Mouse (Mus musculus) stomach, adult 2 months (tissue): ENCODE results near the gene Krt1. TPM values are rescaled to one million over a fixed set of nuclear protein-coding genes. Genes with fewer than 3 reads are reported as not detected.

Source experiments
- polyA plus RNA-seq: library from polyadenylated mRNA; depleted of rRNA; stranded (reverse); fragments of >200 nt; gene quantifications from 2 replicates; pipeline ENCODE4 v1.2.3, GENCODE M21; 2012; rRNA removed

Krt1 gene
- polyA plus RNA-seq = 315 and 333 TPM in 2 replicates

DNA sequence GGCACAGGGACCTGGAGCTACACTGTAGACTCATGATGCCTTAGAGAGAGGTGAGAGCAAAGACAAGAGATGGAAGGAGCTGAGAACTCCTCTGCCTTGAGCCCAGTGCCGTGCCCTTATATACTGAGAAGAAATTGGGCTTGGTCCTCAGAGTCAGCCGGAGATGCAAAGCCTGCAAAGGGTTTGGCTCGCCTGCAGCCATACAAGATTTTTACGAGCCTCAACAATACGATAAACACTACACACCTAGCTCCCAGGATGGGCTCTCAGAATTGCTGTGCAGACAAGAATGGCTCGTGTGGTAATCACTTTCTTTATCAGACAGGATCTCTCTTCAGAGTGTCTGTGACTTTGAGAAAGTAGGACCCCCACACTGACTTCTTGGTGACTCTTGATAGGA is at the start of gene Krt1:
Gene Krt1, minus strand, starts transcription at position 101 of the 400 bp plus-strand sequence.

DNA sequence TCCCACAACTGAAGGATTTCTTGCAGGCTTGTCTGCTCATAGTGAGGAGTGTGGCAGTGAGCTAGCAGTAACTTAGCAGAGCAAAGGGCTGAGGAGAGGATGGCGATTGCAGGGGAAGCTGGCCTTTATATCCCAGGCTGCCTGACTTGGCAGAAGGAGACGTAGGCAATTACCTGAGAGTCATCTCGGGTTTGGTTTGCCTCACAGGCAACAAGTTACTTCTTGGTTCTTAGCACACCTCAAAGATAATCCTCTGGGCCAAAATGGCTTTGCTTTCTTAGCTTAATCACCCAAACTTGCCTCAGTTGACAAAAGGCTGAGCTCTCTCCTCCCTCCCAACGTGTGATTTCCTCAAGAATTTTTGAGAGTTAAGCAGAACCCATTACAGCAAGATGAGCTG is 42.2 kb upstream of the Krt1 start, which contains the start of gene Krt76:
Gene Krt76, minus strand, starts transcription at position 101 of the 400 bp plus-strand sequence.

DNA sequence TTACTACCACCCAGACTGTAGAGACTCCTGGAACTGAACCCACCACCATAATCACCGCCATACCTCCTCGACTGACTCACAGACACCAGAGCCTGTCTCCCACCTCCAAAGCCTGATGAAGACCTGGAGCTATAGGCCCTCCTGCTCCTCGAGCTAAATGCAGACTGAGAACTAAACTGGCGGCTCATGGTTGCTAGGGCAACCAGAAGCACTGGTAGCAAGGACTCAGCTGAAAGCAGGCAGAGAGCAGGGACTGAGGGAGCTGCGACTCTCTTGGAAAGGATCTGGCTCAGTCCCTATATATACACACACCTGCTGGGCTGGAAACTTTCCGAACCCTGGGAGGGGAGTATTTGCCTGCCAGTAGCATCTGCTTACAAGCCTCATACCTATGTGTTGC is 18.8 kb upstream of the Krt1 start, which contains the start of gene Krt77:
Gene Krt77, minus strand, starts transcription at position 275 of the 400 bp plus-strand sequence.

DNA sequence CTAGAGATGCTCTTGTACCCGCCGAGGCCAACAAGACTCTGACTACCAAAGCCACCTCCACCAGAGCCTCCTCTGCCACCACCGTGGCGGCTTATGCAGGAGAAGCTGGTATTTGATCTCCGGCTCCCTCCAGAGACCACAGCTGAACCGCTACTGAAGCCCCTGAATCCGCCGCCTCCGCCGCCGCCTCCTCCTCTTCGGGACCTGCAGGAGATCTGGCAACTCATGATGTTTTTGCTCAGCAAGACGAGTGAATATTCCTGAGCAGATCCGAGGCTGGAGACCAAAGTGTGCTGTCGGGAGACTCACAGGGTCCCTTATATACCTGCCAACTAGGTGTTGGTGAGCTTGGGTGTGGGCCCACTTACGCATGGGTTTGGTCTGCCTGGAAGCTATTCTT is 32.7 kb downstream of the Krt1 start, which contains the start of gene Krt2:
Gene Krt2, minus strand, starts transcription at position 295 of the 400 bp plus-strand sequence.

DNA sequence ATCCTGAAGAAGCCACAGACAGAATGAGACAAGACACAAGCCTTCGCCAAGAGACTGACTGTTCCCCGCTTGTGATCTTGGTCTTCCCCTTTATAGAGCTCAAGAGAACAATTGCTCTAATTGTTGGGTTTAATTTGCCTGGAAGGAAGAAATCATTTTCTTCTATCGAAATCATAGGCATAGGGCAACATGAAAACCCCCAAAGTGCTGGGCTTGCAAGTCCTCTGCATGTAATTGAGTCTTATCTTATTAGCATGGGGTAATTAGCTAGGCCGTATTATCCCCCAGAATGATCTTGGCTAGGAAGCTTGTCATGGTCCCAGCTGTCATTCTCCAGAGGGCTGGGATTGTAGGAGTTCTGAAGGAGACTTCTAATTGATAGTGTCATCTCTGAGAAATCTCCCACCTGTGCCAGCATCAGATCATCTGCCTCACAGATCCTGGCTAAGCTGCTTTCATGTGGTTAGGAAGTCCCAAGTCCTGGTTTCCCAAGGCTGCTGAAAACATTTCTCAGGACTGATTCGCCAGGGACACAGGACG is 48.2 kb downstream of the Krt1 start, which contains the start of gene Krt73:
Gene Krt73, minus strand, starts transcription at position 51 of the 540 bp plus-strand sequence.

Other genes with a start within 250 kb of the Krt1 start
- not detected in 2 replicates for gene Gm5414, start 222.6 kb downstream of the Krt1 start, polyA plus RNA-seq
- gene Gm5478, start 203.4 kb downstream of the Krt1 start, polyA plus RNA-seq = not detected in 2 replicates
- 22.6 and 22.8 TPM in 2 replicates for gene Krt6b, start 170.5 kb downstream of the Krt1 start, polyA plus RNA-seq
- 10.0 and 18.7 TPM in 2 replicates for gene Krt6a, start 156.5 kb downstream of the Krt1 start, polyA plus RNA-seq
- gene Krt5, start 137.9 kb downstream of the Krt1 start, polyA plus RNA-seq = 106 and 147 TPM in 2 replicates
- gene Krt71, start 107.7 kb downstream of the Krt1 start, polyA plus RNA-seq = not detected in 2 replicates
- not detected in 2 replicates for gene Krt72, start 64.3 kb downstream of the Krt1 start, polyA plus RNA-seq
- not detected in 2 replicates for gene Krt73, start 48.4 kb downstream of the Krt1 start, polyA plus RNA-seq
- not detected in 2 replicates for gene Krt2, start 32.6 kb downstream of the Krt1 start, polyA plus RNA-seq
- 0.04 and 0.05 TPM in 2 replicates for gene Krt77, start 18.9 kb upstream of the Krt1 start, polyA plus RNA-seq
- gene Krt76, start 42.1 kb upstream of the Krt1 start, polyA plus RNA-seq = 0.50 and 0.67 TPM in 2 replicates
- 456 and 601 TPM in 2 replicates for gene Krt4, start 73.9 kb upstream of the Krt1 start, polyA plus RNA-seq
- gene Krt79, start 89.5 kb upstream of the Krt1 start, polyA plus RNA-seq = 3.8 and 3.9 TPM in 2 replicates
- gene Krt78, start 103.5 kb upstream of the Krt1 start, polyA plus RNA-seq = 11.4 and 15.9 TPM in 2 replicates
- 1,182 and 1,269 TPM in 2 replicates for gene Krt8, start 153.7 kb upstream of the Krt1 start, polyA plus RNA-seq
- gene Krt18, start 177.4 kb upstream of the Krt1 start, polyA plus RNA-seq = 248 and 336 TPM in 2 replicates
- gene Eif4b, start 223.0 kb upstream of the Krt1 start, polyA plus RNA-seq = 14.5 and 19.1 TPM in 2 replicates
- 67.8 and 68.1 TPM in 2 replicates for gene Tns2, start 249.6 kb upstream of the Krt1 start, polyA plus RNA-seq